Mouse (Mus musculus) neural tube, embryonic 10.5 days (tissue): Measurements from ENCODE around the gene Gm45208.
"Not testable (repeated sequence)": the region's sequence is repeated elsewhere in the genome, so short reads cannot be mapped to it uniquely, and the experiment has no call there.

ENCODE experiments used
- DNase-seq: peaks from one replicate; pipeline ENCODE4 v3.0.0-alpha.2; 2017; ENCODE audit warnings: low spot score; ENCODE audit errors: extremely low spot score

Gm45208 gene

DNA sequence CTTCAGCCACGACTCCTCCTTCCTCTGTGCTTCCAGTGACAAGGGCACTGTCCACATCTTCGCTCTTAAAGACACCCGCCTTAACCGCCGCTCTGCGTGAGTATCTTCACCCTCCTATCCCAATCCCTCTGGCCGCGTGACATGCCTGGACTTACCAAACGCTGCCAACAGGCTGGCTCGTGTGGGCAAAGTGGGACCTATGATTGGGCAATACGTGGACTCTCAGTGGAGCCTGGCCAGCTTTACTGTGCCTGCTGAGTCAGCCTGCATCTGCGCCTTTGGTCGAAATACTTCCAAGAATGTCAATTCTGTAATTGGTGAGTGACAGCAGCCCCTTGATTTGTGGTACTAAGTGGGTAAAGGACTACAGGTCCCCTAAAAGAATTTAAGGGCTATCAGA, 5.1 kb downstream of the Gm45208 start:
- DNase-seq, result no peak

DNA sequence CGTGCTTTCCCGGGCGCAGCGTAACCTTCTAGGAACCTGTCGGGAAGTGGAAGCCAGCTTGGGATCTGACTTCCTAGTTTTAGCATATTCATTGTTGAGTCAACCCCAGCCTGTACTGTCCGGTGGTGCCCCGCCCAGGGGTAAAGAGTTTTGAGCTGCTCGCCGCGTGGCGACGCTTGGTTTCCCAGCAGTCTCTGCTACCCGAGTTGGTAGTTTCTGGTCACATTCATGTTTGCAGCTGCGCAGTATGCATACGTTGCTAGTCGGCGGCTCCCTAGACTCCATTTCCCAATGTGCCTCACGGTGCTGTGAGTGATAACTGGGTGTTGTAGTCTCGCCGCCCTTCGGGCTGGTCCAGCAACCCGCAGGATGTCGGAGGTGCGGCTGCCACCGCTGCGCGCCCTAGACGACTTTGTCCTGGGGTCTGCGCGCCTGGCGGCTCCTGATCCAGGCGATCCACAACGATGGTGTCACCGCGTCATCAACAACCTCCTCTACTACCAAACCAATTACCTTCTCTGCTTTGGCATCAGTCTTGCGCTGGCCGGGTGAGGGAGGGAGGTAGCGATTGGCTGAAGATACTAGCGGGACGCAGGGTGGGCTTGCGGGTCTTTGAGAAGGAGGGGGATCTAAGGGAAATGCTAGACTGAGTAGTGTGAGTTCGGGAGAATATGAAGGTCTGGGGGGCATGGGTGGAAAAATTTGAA, 6.3 kb downstream of the Gm45208 start, which contains the start of gene Praf2:
Gene Praf2 (plus strand): TSS at position 225 of the 707 bp plus-strand sequence.
- DNase-seq, result peak; percentile 65

DNA sequence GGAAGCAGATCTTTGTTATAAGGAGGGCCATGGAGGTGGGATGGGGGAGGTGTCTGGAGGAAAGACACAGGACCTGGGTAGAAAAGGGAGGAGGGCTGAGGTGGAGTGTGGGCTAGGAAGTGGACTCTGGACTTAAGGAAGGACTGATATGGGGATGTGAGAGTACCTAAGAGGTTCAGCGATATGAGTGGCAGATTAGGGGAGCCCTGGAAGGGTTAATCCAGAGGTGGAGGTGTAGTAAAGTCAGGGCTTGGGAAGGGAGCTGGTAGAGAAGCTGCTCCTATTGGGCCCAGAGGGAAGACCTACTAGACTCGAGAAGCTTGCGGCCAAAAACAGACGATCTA, 6.8 kb downstream of the Gm45208 start:
- DNase-seq, result no peak

DNA sequence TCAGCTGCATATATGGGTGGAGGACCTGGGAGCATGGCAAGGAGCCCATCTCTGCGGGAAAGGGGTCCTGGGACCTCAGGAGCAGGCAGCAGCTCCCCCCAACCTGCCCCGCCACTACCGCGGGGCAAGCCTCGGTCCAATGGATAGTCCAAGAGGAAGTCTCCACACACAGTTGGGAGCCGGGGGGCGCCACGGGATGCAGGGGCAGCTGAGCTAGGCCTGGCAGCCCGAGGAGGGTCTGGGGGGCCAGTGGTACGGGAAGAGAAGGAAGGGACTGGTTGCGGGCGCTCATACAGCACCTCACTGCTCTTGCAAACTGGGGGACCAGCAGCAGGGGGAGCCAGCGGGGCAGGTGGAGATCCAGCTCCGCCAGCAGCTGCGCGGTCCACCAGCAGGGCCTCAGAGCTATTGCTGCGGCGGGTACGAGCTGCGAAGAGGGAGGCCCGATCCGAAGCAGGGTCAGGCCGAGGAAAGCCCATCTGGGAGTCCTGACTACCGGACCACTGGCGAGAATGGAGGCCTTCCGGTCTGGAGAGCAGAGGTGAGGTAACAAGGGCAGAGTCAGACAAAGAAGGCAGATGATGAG, 11.6 kb downstream of the Gm45208 start:
- peak; percentile 57 for DNase-seq

DNA sequence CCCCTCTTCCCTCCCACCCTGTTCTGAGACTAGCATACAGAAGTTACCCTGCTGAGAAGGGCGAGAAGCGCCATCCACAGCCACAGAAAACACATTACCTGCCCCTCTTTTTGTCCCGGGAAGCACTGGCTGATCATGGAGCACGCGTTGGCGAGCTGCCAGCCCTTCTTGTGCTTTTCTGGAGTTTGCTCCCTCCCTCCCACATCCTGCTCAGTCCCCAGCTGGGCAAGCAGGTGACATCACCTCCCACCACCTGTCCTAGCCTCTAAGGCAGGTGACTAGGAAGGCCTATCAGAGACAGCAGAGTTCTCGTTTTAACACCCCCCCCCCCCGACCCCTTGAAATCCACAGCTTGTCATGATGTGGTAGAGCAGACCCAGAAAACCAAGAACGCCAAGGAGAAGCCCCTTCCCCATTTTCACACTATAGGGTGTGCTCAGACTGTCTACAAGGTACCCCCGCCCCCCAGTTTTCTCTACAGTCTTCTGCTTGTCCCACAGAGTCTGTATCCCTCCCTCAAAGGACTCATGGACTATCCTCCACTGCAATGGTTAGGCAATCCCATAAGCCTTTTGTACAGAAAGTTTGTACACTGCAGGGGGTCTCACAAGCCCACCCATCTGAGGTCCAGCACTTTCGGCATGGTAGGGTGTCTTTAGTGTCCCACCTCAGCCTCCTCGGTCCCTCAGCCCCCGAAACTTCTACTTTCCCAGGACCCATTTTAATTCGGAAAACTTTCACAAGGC, 17.5 kb downstream of the Gm45208 start:
- DNase-seq, result no peak

DNA sequence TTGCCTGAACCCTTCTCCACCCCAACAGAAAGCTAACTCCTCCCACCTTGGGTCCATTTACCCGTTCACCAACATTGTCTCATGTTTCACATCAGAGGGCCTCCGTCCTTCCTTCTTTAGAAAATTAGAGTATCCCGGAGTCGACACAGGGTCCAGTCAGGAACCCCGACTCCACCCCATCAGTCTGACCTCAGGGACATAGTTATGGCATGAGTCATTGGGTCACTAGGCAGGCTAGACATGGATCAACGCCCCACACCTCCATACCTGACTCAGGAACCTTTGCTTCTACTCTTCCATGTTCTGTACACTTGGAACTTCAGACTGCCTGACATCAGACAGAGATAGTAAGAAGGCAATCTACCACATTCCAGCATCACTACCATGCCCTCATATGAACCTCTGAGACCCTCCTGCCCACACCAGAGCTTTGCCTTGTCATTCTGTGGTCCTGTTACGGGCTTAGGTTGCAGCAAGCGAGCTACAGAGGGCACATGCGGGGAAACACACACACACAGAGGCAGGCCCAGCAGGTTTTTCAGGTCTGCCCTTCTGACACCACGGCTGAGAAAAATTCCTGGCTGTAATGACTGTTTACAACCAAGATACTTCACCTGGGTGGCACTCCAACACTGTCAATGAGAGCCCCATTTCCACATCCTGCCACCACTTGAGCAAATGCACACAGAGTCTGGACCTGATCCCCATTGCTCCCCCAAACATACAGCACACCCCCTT, 18.2 kb downstream of the Gm45208 start:
- DNase-seq, result no peak

DNA sequence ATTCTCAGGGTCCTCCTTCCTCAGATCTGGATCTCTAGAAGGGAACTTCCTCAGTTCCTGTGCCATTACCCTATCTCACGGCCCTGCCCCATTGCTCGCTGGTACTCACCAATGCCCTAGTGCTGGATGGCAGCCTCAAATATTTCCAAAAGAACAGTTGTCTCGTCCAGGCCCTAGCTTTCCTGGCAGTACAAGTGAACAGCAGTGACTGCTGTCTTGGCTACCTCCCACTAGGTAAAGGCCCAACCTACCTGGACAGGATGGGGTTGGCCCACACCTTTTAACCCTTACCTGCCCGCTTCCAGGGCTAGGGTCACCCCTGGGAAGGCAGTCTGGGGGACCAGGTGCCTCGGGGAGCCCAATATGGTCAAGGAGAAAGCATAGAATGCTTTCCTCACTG, 19.1 kb downstream of the Gm45208 start:
- no peak for DNase-seq

DNA sequence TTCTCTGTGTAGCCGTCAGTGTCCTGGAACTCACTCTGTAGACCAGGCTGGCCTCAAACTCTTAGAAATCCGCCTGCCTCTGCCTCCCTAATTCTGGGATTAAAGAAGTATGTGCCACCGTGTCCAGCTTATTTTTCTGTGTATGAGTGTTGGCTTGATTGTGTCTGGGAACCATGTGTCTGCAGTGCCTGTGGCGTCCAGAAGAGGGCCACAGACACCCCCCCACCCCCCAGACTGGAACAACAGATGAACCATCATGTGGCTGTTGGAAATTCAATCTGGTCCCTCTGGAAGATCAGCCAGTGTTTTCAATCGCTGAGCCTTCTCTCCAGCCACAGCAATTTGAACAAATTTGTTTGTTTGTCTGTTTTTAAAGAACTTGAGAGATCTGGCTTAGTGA, 21.4 kb downstream of the Gm45208 start:
- DNase-seq, result no peak

DNA sequence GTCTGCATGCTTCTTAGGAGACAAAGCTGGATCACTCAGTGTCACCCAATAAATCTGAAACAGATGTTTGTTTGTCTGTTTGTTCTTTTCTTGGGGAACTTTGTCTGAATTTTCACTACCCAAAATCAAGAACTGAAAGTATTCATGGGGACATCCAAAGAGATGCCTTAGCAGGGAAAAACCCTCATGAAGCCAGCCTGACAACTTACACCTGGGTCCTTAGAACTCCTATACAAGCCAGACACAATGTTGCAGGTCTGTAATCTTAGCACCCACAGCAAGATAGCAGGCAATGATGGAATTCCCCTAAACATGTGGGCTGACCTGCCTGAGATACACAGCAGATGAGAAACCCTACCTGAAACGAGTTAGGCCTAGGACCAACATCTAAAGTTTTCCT, 22.9 kb downstream of the Gm45208 start:
- no peak for DNase-seq

DNA sequence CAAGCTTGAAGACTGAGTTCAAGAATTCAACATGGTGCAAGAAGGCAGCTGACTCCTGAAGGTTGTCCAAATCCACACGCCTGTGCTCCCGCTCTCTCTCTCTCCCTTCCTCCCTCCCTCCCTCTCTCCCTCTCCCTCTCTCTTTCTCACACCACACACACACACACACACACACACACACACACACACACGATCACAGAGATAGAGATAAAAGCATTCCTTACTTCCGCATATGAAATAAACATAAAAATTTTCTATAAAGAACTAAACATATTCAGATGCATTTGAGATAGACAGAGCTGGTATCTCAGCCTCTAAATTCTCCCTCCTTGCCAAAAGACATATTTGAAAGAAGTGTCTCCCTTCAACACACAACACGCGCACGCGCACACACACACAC, 23.4 kb downstream of the Gm45208 start:
- no peak for DNase-seq

DNA sequence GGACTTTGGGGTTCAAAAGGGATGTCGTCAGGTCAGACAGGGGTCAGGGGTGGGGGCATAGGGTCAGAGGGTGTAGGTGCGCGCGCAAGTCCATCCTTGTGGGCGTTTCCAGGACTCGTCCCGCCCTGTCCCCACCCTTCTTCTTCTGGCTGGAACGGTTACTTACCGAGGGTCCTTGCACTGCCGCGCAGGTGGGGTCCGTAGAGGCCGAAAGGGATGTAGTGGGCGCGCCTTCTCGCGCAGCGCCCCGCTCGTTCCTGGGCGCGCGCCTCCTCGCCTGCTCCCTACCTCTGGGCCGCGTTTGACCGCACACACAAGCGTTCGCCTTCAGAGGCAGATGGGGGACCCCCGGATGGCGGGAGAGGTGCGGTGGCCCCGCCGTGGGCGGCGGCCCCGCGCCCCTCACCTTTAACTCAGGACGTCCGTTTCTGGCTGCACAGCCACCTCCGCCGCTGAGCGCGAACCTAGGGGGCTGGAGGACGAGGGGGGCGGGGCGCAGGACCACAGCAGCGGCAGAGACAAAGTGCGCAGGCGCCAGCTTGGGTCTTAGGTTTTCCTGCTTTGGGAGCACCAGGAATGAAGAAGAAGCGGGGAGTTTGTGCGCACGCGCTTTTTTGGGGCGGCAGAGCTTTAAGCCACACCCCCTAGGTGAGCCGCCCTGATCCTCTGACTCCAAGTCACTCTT, 28.5 kb downstream of the Gm45208 start, which contains the start of gene Ccdc120:
Gene Ccdc120 (minus strand): TSS at position 474 of the 685 bp plus-strand sequence.
- DNase-seq, result peak; percentile 77

DNA sequence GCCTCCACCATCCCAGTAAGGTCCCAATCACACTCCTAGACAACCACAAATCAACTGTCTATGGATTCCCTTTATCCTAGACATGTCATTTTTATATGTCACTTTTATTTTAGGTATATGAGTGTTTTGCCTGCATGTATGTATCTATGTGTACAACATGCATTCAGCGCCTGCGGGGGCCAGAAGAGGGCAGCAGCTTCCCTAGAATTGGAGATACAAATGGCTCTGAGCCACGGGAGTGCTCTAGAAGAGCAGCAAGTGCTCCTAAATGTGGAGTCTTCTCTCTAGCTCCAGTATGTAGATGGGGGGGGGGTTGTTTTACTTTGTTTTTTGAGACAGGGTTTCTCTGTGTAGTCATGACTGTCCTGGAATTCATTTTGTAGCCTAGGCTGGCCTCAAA, 31.6 kb downstream of the Gm45208 start:
- not testable (repeated sequence) for DNase-seq

DNA sequence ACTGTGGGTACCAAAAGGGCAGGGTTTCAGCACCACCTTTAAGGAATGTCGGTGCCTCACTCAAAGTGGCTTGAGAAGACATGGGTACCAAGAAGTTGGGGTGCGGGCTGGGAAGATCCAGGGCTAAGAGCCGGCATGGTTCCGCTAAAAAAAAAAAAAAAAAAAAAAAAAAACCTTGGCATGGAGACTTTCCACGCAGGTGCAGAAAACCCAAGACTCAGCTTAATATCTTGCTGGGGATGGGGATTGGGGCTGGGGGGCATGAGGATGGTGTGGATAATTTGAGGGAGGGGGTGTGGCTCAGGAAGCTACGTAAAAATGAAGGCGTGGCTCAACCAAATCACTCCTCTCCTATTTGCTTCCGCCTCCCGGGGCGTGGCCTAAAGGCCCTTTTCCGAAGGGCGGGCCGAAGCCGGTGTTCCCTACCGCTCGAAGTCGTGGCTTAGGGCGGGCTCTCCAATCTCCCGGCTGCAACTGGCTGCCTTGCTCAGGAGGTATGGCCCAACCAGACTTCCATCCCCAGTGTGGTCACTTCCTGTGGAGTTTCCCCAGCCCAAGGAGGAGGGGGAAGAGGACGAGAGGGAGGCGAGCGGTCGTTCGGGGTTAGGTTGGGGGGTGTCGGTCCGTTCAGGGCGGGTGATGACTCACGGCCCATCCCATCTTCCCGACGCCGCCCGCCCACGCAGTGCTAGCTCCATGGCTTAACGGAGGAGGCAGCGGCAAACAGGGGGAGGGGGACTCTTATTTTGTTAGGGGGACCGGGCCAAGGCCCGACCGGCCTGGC, 40.3 kb downstream of the Gm45208 start, which contains the start of gene Tfe3:
Gene Tfe3 (plus strand): TSS at position 424 of the 784 bp plus-strand sequence.
- peak; percentile 74 for DNase-seq

DNA sequence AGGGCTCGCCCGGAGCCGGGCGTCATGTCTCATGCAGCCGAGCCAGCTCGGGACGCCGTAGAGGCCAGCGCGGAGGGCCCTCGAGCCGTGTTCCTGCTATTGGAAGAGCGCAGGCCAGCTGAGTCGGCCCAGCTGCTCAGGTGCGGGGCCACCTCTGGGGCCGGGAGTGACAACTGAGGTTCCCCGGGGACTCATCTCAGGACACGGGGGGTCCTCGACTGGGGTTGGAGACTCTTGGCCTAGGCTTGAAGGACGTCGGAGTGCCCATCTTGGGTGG, 40.8 kb downstream of the Gm45208 start:
- DNase-seq, result no peak

DNA sequence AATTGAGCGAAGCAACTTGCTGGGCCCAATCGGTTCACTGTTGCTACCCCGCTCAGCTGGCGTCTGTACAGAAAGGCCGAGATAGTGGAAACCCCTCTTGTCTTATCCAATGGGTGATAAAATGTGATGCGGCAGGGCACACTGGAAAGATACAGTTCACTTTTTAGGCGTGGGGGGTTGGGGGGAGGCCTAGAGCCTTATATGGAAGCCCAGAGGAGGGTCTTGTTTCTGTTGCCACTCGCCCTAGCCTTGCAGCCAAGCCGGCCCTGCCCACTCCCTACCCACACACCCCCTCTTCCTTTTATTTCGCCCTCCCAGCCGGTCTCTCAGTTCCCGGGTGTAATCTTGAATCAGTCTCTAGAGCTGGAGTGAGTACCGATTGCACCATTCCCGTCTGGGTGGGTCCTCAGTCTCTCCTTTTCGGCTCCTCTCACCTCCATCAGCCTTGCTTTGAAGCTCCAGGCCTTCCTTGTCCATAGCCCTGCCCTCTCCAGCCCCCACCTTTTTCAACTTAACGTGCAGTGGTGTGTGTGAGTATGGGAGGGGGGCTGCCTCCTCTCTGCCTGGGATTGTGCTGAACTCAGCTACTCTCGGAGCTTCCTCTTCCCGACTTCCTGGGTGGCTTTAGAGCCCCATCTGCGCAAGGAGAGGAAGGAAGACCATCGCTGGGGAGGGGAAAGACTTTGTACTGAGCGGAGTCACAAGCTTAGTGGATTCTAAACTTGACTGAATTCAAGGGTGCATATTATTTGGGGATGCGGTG, 41.8 kb downstream of the Gm45208 start:
- peak; percentile 27 for DNase-seq

DNA sequence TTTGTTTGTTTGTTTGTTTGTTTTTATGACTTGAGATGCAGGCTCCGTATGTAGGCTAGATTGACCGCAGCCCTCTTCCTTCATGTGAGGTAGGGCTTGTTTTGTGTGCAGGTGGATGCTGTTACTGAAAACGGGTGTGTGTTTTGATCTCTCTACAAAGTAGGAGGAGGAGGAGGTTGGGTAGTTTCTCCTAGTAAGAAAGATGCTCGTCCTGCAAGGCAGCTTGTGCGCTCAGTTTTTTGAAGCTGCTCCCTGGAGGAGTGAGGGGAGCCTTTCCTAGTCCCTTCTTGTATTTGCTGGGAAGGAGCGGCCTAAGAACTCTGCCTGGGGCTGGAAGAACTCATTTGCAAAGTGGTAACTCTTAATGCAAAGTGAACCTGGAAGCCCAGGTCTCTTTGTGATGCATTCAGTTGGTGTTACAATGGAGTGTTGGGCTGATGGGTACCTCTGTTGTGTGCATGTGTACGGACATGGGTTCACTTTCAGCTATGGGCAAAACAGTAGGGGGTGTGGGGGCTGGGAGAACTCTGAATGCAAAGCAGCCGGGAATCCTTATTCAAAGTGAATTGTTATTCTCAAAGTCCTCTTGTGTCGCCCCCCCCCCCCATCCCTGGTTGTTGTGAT, 42.7 kb downstream of the Gm45208 start:
- no peak for DNase-seq

DNA sequence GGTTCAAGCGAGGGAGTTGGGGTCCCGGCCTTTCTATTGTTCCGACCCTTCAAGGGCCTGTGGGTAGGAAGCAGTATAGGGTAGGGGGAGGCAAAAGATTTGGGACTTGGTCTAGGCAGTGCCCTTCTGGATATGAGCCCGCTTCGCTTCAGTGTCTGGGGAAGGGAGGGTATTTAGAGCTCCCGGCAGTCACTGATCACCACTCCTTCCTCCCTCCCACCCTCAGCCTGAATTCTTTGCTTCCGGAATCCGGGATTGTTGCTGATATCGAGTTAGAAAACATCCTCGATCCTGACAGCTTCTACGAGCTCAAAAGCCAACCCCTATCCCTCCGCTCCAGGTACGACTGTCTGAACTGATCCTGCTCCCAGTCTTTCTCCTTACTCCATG, 43.2 kb downstream of the Gm45208 start:
- no peak for DNase-seq

DNA sequence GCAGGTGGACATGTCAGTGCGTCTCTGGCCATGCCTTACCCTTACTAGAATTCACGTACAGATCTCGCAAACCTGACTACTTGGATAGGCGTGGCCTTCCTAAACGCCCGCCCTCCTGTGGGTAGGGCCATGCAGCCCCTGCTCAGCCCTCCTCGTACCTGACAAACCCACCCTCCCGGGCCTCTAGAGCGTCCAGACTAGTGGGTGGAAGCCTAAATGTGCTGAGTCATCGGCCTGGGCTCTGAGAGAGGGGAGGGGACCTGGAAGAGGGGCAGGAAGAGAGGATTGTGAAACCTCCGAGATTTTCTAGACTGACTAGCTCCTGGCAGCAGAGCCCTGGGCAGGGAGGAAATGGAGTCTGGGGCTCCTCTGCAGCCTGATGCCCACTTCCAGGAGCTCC, 43.7 kb downstream of the Gm45208 start:
- DNase-seq, result peak; percentile 23

DNA sequence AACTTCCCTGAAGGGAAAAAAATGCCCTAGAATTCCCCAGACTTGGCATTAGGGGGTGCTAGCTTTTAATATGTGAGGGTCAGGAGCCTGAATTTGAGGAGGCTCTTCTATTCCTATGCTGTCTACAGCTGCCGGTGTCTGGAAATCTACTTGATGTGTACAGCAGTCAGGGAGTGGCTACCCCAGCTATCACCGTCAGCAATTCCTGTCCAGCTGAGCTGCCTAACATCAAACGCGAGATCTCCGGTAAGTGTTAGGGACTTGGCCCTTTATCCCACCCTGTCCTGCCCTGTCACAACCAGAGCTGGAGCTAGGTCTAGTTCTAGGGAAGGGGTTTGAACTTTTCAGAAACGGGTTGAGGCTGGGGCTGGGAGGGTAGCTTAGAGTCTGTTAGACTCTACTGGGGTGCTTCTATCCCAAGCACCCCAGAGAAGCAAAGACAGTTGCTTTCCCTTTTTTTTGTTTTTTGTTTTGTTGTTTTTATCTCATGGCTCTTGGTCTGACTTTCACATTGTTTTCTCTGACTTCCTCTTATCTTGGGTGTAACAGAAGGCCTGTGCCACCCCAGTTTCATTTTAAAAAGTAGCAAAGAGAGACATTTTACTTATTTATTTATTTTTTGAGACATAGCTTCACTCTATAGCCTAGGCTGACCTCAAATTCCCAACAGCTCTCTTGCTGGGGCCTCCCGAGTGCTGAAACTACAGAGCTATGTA, 47.4 kb downstream of the Gm45208 start:
- DNase-seq, result no peak
